Mouse (Mus musculus): ENCODE measurements at regions not wholly inside any gene's neighbourhood (a gene's known extent, or its start where the extent isn't known, plus 50 kb on each side); places are given as distances from the start of the nearest gene placed in this dataset.
A peak's percentile ranks its signal among the peaks of the same experiment; 100 is the strongest.
"Not testable (repeated sequence)": the region's sequence is repeated elsewhere in the genome, so short reads cannot be mapped to it uniquely, and the experiment has no call there.

- 56% methylated on average over 5 of the region's 5 CpGs for WGBS
These were observed 207.8 kb downstream of the Rab10 start for GRCm38 (mm10) chr12:3101963-3102362.

GRCm38 (mm10) chr12:3098175-3098574, 211.6 kb downstream of the Rab10 start:
- H3K4me2 ChIP-seq; H3K36me3 ChIP-seq (ENCODE audit: poor library complexity, severe bottlenecking); H3K4me1 ChIP-seq; H3K27ac ChIP-seq; H3K9me3 ChIP-seq (replicated peaks); H3K27me3 ChIP-seq; H3K4me3 ChIP-seq; H3K9ac ChIP-seq: not testable (repeated sequence)
- 34% methylated on average over 2 of the region's 2 CpGs for WGBS
- ATAC-seq, result 0 out of 2 replicates have a peak, but pooled peaks have one; percentile 24

More at GRCm38 (mm10) chr12:3101963-3102362, 207.8 kb downstream of the Rab10 start:
- not testable (repeated sequence) for ATAC-seq; H3K4me3 ChIP-seq; H3K36me3 ChIP-seq (ENCODE audit: poor library complexity, severe bottlenecking); H3K9me3 ChIP-seq (replicated peaks); H3K9ac ChIP-seq; H3K27ac ChIP-seq; H3K4me2 ChIP-seq; H3K4me1 ChIP-seq; H3K27me3 ChIP-seq

- no peak overlapping the region for H3K4me3 ChIP-seq
- no peak overlapping the region for H3K27ac ChIP-seq
- no peaks in the 10 kb centered on the region for H3K36me3 ChIP-seq (ENCODE audit: poor library complexity, severe bottlenecking)
- ATAC-seq, result no peak
- no peaks in the 10 kb centered on the region for H3K4me1 ChIP-seq
- H3K27me3 ChIP-seq, result no peaks in the 10 kb centered on the region
- H3K9ac ChIP-seq, result no peak overlapping the region
- 95% methylated on average over 5 of the region's 5 CpGs for WGBS
- no peak overlapping the region for H3K4me2 ChIP-seq
- H3K9me3 ChIP-seq (replicated peaks), result no peaks in the 10 kb centered on the region
These were observed 215.3 kb downstream of the Rab10 start for GRCm38 (mm10) chr12:3094509-3094908.

- H3K36me3 ChIP-seq (ENCODE audit: poor library complexity, severe bottlenecking); ATAC-seq; H3K9ac ChIP-seq; H3K4me1 ChIP-seq; H3K27me3 ChIP-seq; H3K27ac ChIP-seq; H3K9me3 ChIP-seq (replicated peaks); H3K4me3 ChIP-seq; H3K4me2 ChIP-seq: not testable (repeated sequence)
- 65% methylated on average over 2 of the region's 3 CpGs for WGBS
These were observed 216.8 kb downstream of the Rab10 start for GRCm38 (mm10) chr12:3092974-3093373.

- not testable (repeated sequence) for H3K9ac ChIP-seq; H3K9me3 ChIP-seq (replicated peaks); H3K27me3 ChIP-seq; H3K4me3 ChIP-seq; H3K27ac ChIP-seq; H3K36me3 ChIP-seq (ENCODE audit: poor library complexity, severe bottlenecking); H3K4me2 ChIP-seq; H3K4me1 ChIP-seq; ATAC-seq
- 71% methylated on average over 5 of the region's 5 CpGs for WGBS
These were observed 260.2 kb downstream of the Rab10 start for GRCm38 (mm10) chr12:3049546-3049945.

GRCm38 (mm10) chr12:3018446-3018845, 291.3 kb downstream of the Rab10 start:
- not testable (repeated sequence) for H3K9ac ChIP-seq; ATAC-seq; H3K27me3 ChIP-seq; H3K4me2 ChIP-seq; H3K4me1 ChIP-seq; H3K36me3 ChIP-seq (ENCODE audit: poor library complexity, severe bottlenecking); H3K4me3 ChIP-seq; H3K27ac ChIP-seq
- H3K9me3 ChIP-seq (replicated peaks), result peaks cover 49% of the 10 kb centered on the region
- WGBS, result 89% methylated on average over 16 of the region's 16 CpGs

- H3K36me3 ChIP-seq (ENCODE audit: poor library complexity, severe bottlenecking); H3K9ac ChIP-seq; H3K4me3 ChIP-seq; H3K27me3 ChIP-seq; H3K4me2 ChIP-seq; H3K27ac ChIP-seq; H3K4me1 ChIP-seq; ATAC-seq: not testable (repeated sequence)
- peaks cover 56% of the 10 kb centered on the region for H3K9me3 ChIP-seq (replicated peaks)
- 87% methylated on average over 8 of the region's 8 CpGs for WGBS
These were observed 293.0 kb downstream of the Rab10 start for GRCm38 (mm10) chr12:3016777-3017176.
